Mouse (Mus musculus): ENCODE data around the gene Tgfa.

GRCm38 (mm10) chr6:86149001-86149400 lies 46.0 kb upstream of the Tgfa start:
- TF ChIP-seq CTCF (IDR thresholded peaks at IDR 0.05; ENCODE audit: low read depth), result no peak
- no peak for TF ChIP-seq EP300 (IDR thresholded peaks at IDR 0.05; ENCODE audit: low read depth)

Data from liver, postnatal 0 days (tissue).